Mouse (Mus musculus): Measurements from ENCODE around the gene Prl8a6.

The Prl8a6 gene

GRCm38 (mm10) chr13:27438588-27438987 lies at the start of gene Prl8a6:
Gene Prl8a6, minus strand, starts transcription at chr13:27438688.
- DNase-seq (ENCODE audit: low read depth, low spot score): no peak

- no peak for DNase-seq (ENCODE audit: low read depth, low spot score)
Observed at GRCm38 (mm10) chr13:27433159-27433558, 5.3 kb downstream of the Prl8a6 start.

- no peak for DNase-seq (ENCODE audit: low read depth, low spot score)
Observed at GRCm38 (mm10) chr13:27413640-27414039, 24.8 kb downstream of the Prl8a6 start.

GRCm38 (mm10) chr13:27399061-27399724 lies 39.3 kb downstream of the Prl8a6 start:
- peak; percentile 22 for DNase-seq (ENCODE audit: low read depth, low spot score)

- DNase-seq (ENCODE audit: low read depth, low spot score): no peak
Observed at GRCm38 (mm10) chr13:27390746-27391145, 47.7 kb downstream of the Prl8a6 start, which contains the start of gene Prl2b1. Gene Prl2b1, minus strand, starts transcription at chr13:27390846.

Measured in brain, embryonic 18.5 days (tissue).